In genomic region chr11:95709534-95710040, GRCm38 (mm10) we compare ENCODE assay signal across 29 mouse cellular contexts. TPM values are rescaled to one million over a fixed set of nuclear protein-coding genes. Genes with fewer than 3 reads are reported as not detected.
"Had no signal": no experiment of that assay in that cellular context is flagged by ENCODE, and none has a peak within 500 bp of the region (broad histone marks: within the 10 kb centered on the region; RNA-seq: fewer than 3 reads in every experiment).

No protein-coding gene starts in this region.

- H3K27me3 ChIP-seq: embryonic facial prominence, embryonic 12.5 days; embryonic facial prominence, embryonic 13.5 days; embryonic facial prominence, embryonic 15.5 days; forebrain, embryonic 12.5 days; forebrain, embryonic 15.5 days had no signal

- H3K9me3 ChIP-seq: embryonic facial prominence, embryonic 10.5 days; embryonic facial prominence, embryonic 12.5 days; embryonic facial prominence, embryonic 13.5 days; embryonic facial prominence, embryonic 15.5 days; forebrain, embryonic 10.5 days; forebrain, embryonic 12.5 days; forebrain, embryonic 13.5 days; forebrain, embryonic 15.5 days had no signal

- H3K4me2 ChIP-seq: embryonic facial prominence, embryonic 12.5 days; embryonic facial prominence, embryonic 13.5 days; embryonic facial prominence, embryonic 15.5 days; forebrain, embryonic 12.5 days; forebrain, embryonic 13.5 days; forebrain, embryonic 15.5 days had no signal

- H3K4me3 ChIP-seq: embryonic facial prominence, embryonic 10.5 days; embryonic facial prominence, embryonic 12.5 days; embryonic facial prominence, embryonic 13.5 days; embryonic facial prominence, embryonic 15.5 days; erythroblast, embryonic 14.5 days; forebrain, embryonic 10.5 days; forebrain, embryonic 12.5 days; forebrain, embryonic 13.5 days; forebrain, embryonic 15.5 days; gastrocnemius, adult 2 months; heart, adult 2 months had no signal

- DNase-seq: cerebellum, adult 2 months; cerebellum, adult 8-10 months; cerebellum, adult 9-10 months; cerebellum, adult 9-11 months; cerebellum, postnatal 10 days; cerebellum, postnatal 14 days; cerebellum, postnatal 25 days; cerebellum, postnatal 36 days; embryo, embryonic 11 days; forebrain, postnatal 0 days; gastrocnemius, adult 2 months; gastrocnemius, postnatal 10 days; gastrocnemius, postnatal 14 days; gastrocnemius, postnatal 25 days; gastrocnemius, postnatal 36 days; heart, adult 11 months; heart, adult 18-20 months; heart, adult 2 months had no signal

- ATAC-seq: forebrain, embryonic 13.5 days; forebrain, embryonic 14.5 days; forebrain, embryonic 15.5 days; forebrain, embryonic 16.5 days; forebrain, postnatal 0 days had no signal

- H3K9ac ChIP-seq: embryonic facial prominence, embryonic 12.5 days; embryonic facial prominence, embryonic 13.5 days; embryonic facial prominence, embryonic 15.5 days; forebrain, embryonic 12.5 days; forebrain, embryonic 13.5 days; forebrain, embryonic 15.5 days; forebrain, postnatal 0 days had no signal

- H3K27ac ChIP-seq: embryonic facial prominence, embryonic 10.5 days; embryonic facial prominence, embryonic 12.5 days; embryonic facial prominence, embryonic 13.5 days; embryonic facial prominence, embryonic 15.5 days; forebrain, embryonic 10.5 days; forebrain, embryonic 12.5 days; forebrain, embryonic 13.5 days; forebrain, embryonic 15.5 days; gastrocnemius, adult 2 months; heart, adult 2 months had no signal

- H3K36me3 ChIP-seq: embryonic facial prominence, embryonic 10.5 days; embryonic facial prominence, embryonic 12.5 days; embryonic facial prominence, embryonic 13.5 days; embryonic facial prominence, embryonic 15.5 days; forebrain, embryonic 10.5 days; forebrain, embryonic 12.5 days; forebrain, embryonic 15.5 days had no signal

RNA-seq across cellular contexts. Expression of gene B130006D01Rik, which starts 13.8 kb away (rescaled TPM):
- polyA plus RNA-seq: erythroblast, embryonic 14.5 days had no signal
